Mouse (Mus musculus) forebrain, embryonic 12.5 days (tissue): ENCODE results near the gene Dhx40. TPM values are rescaled to one million over a fixed set of nuclear protein-coding genes. Genes with fewer than 3 reads are reported as not detected.
"Not testable (repeated sequence)": the region's sequence is repeated elsewhere in the genome, so short reads cannot be mapped to it uniquely, and the experiment has no call there.

Experiments used
- ATAC-seq: fragments of 200-750 bp; cut with Nextera tagmentation; 2 replicates; pipeline ENCODE4 v1.8.0; 2017; ENCODE audit warnings: moderate TSS enrichment; ENCODE audit not compliant: low FRiP score
- H3K27ac ChIP-seq: fragments of 300-500 bp; sonication (generic); 2 replicates; pipeline ENCODE4 v1.5.1; 2016; ENCODE audit warnings: mild to moderate bottlenecking
- H3K27me3 ChIP-seq: fragments of 300-500 bp; sonication (generic); 2 replicates; pipeline ENCODE4 v1.6.1; 2016; ENCODE audit warnings: mild to moderate bottlenecking
- H3K36me3 ChIP-seq: fragments of 300-500 bp; sonication (generic); replicated peaks from 2 replicates; pipeline ENCODE4 v1.6.1; 2016; ENCODE audit warnings: mild to moderate bottlenecking
- H3K4me1 ChIP-seq: fragments of 300-500 bp; sonication (generic); 2 replicates; pipeline ENCODE4 v1.6.1; 2016
- H3K4me2 ChIP-seq: fragments of 300-500 bp; sonication (generic); 2 replicates; pipeline ENCODE4 v1.6.1; 2016; ENCODE audit warnings: mild to moderate bottlenecking, moderate library complexity
- H3K4me3 ChIP-seq: fragments of 300-500 bp; sonication (generic); replicated peaks from 2 replicates; pipeline ENCODE4 v1.5.1; 2016; ENCODE audit warnings: mild to moderate bottlenecking
- H3K9ac ChIP-seq: fragments of 300-500 bp; sonication (generic); 2 replicates; pipeline ENCODE4 v1.6.1; 2016; ENCODE audit warnings: mild to moderate bottlenecking
- H3K9me3 ChIP-seq: fragments of 300-500 bp; sonication (generic); 2 replicates; pipeline ENCODE4 v1.6.1; 2016
- WGBS: fragments of 180-500 bp; shearing (Covaris S2); methylation state at CpG from one replicate; pipeline ENCODE4 v1.1.7; 2016; 5-methylcytosine and 5-hydroxymethylcytosine counted together
- polyA plus RNA-seq: library from polyadenylated mRNA; unstranded; fragments of >200 nt; fragmentation: Nextera tagmentation; extraction: Ambion mirVana; gene quantifications from 2 replicates; pipeline ENCODE4 v1.2.1, GENCODE M21; 2016

Gene Dhx40
- polyA plus RNA-seq, 1 experiment from 2014 or later, result 44.0 TPM

GRCm38 (mm10) chr11:86836366-86836765 lies 28.8 kb upstream of the Dhx40 start:
- no peaks in the 10 kb centered on the region for H3K36me3 ChIP-seq
- H3K27me3 ChIP-seq, result no peaks in the 10 kb centered on the region
- no peaks in the 10 kb centered on the region for H3K9me3 ChIP-seq
- no peak; the same call in 1 of the 2 replicates for ATAC-seq
- H3K27ac ChIP-seq, result no peak overlapping the region
- WGBS, result 43% methylated on average over 2 of the region's 2 CpGs
- no peak overlapping the region for H3K9ac ChIP-seq
- no peak overlapping the region for H3K4me2 ChIP-seq
- no peak overlapping the region for H3K4me3 ChIP-seq
- H3K4me1 ChIP-seq, result peaks cover 25% of the 10 kb centered on the region

- Histone ChIP-seq H3K4me3 (no peak overlapping the region), H3K9ac (no peak overlapping the region), H3K4me2 (no peak overlapping the region), H3K9me3 (no peaks in the 10 kb centered on the region), H3K27ac (no peak overlapping the region), H3K36me3 (no peaks in the 10 kb centered on the region), H3K27me3 (no peaks in the 10 kb centered on the region), H3K4me1 (peaks cover 9% of the 10 kb centered on the region)
- no peak for ATAC-seq
- 58% methylated on average over 8 of the region's 8 CpGs for WGBS
Observed at GRCm38 (mm10) chr11:86834628-86835338, 27.2 kb upstream of the Dhx40 start.

DNA sequence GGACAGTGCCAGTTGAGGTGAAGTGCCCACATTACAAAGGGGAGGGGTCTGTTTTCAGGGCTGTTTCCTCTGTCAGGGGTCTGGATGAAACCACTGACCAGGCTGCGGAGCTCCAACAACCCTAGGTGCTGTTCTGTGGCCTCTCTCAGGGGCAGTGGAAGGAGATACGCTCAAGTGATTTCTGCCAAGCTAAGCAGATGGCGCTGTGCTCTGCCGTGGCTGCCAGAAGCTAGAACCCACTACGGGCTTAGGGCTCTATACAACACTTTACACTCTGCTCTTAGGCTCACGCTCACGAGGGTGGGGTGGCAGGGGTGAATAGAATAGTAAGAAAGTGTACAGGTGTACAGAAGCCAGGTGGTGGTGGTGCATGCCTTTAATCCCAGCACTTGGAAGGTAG lies 26.5 kb upstream of the Dhx40 start:
- Histone ChIP-seq H3K36me3 (no peaks in the 10 kb centered on the region), H3K27ac (no peak overlapping the region), H3K4me1 (peaks cover 2% of the 10 kb centered on the region; the same call in 1 of the 2 replicates), H3K9me3 (no peaks in the 10 kb centered on the region), H3K4me3 (no peak overlapping the region), H3K27me3 (no peaks in the 10 kb centered on the region), H3K9ac (no peak overlapping the region), H3K4me2 (no peak overlapping the region)
- no peak for ATAC-seq
- 82% methylated on average over 7 of the region's 7 CpGs for WGBS

DNA sequence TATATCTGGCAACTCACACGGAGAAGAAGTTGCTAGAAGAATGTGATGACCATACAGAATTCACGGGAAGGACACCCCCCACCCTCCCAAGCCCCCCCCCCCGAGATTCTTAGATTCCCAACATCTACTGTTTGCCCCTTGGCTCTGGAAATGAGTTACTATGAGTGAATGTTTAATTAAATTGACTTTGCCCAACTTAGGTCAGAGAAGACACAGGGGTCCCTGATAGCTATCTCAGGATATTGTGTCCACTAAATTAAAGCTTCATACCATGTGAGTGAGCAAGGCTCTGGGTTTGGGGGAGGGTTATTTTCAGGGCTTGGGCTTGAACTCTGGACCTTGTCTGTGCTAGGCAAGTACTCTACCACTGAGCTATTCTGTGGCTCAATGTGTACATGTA lies 25.6 kb upstream of the Dhx40 start:
- Histone ChIP-seq H3K9ac (no peak overlapping the region), H3K27ac (no peak overlapping the region), H3K4me2 (no peak overlapping the region), H3K9me3 (no peaks in the 10 kb centered on the region), H3K4me1 (no peaks in the 10 kb centered on the region), H3K36me3 (no peaks in the 10 kb centered on the region), H3K4me3 (no peak overlapping the region), H3K27me3 (no peaks in the 10 kb centered on the region)
- 80% methylated on average over 3 of the region's 3 CpGs for WGBS
- no peak for ATAC-seq

GRCm38 (mm10) chr11:86828396-86828795 lies 20.9 kb upstream of the Dhx40 start:
- 73% methylated on average over 6 of the region's 6 CpGs for WGBS
- no peaks in the 10 kb centered on the region for H3K27me3 ChIP-seq

DNA sequence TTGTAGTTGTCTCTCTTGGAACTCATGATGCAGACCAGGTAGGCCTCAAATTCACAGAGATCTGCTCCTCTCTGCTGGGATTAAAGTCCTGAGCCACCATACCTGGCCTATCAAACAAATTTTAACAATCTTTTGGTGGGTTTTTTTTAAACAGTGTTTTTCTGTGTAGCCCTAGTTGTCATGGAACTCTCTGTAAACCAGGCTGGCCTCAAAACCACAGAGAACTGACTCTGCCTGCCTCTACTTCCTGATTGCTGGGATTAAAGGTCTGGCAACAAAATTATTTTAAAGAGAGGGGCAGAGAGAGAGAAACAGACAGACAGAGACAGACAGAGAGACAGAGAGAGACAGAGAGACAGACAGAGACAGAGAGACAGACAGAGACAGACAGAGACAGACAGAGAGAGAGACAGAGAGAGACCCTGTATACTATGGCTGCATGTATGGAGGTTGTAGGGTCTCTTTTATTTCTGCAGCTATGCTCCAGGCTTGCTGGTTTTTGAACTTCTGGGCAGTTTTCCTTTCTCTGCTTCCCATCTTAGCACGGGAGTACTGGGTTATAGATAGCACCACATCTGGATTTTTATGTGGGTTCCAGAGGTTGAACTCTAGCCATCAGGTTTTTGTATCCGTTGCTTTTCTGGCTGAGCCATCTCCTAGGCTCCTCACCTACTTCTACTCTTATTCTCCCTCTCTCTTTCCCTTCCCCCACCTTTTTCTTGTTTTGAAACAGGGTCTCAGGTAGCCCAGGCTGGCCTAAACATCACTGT lies 20.1 kb upstream of the Dhx40 start:
- H3K36me3 ChIP-seq, result no peaks in the 10 kb centered on the region
- no peaks in the 10 kb centered on the region for H3K9me3 ChIP-seq
- WGBS, result 93% methylated on average over 2 of the region's 2 CpGs
- H3K27me3 ChIP-seq, result no peaks in the 10 kb centered on the region
- no peak overlapping the region for H3K4me3 ChIP-seq
- H3K4me2 ChIP-seq, result no peak overlapping the region
- no peak for ATAC-seq
- H3K27ac ChIP-seq, result no peak overlapping the region
- no peak overlapping the region for H3K9ac ChIP-seq
- no peaks in the 10 kb centered on the region for H3K4me1 ChIP-seq

More at GRCm38 (mm10) chr11:86828396-86828795, 20.9 kb upstream of the Dhx40 start:
- H3K36me3 ChIP-seq, result no peaks in the 10 kb centered on the region
- no peak overlapping the region for H3K4me3 ChIP-seq
- no peak overlapping the region for H3K4me2 ChIP-seq
- no peaks in the 10 kb centered on the region for H3K4me1 ChIP-seq
- H3K9me3 ChIP-seq, result no peaks in the 10 kb centered on the region
- no peak overlapping the region for H3K27ac ChIP-seq
- no peak for ATAC-seq
- no peak overlapping the region for H3K9ac ChIP-seq

DNA sequence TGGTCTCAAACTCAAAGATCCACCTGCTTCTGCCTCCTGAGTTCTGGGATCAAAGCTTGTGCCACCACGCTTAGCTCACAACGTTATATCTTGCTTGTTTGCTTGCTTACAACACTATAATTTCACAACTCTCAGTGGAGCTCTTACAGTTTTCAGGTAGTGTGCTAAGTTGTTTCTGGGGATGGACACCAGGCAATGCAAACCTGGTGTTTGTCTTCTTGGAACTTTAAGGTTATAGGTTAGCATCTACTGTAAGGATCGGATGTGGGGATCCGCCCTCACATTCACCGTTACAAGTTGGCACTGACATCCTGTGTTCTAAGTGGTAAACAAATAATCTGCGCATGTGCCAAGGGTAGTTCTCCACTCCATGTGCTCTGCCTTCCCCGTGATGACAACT lies 16.9 kb upstream of the Dhx40 start:
- Histone ChIP-seq H3K4me3 (no peak overlapping the region), H3K27ac (no peak overlapping the region), H3K36me3 (no peaks in the 10 kb centered on the region), H3K9me3 (no peaks in the 10 kb centered on the region), H3K4me1 (peaks cover 4% of the 10 kb centered on the region), H3K9ac (no peak overlapping the region), H3K4me2 (no peak overlapping the region), H3K27me3 (no peaks in the 10 kb centered on the region)
- ATAC-seq, result no peak
- WGBS, result 93% methylated on average over 7 of the region's 7 CpGs

DNA sequence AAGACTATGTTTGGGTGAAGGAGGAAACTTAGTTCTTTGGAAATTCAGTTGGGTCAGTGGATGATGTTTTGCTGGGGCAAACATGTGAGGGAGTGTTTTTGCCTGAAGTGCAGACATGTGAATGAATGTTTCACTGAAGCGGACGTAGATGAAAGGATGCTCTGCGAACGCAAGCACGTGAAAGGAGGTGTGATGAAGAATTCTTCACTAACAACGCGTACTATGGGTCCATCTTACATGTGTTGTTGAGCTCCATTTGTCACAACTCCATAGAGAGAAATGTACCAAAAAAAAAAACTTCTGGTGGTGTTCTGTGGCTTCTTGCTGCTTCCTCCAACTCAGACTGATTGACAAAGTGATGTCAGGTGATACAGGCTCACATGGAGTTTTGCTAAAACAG lies 15.0 kb upstream of the Dhx40 start:
- Histone ChIP-seq H3K4me3 (no peak overlapping the region), H3K27me3 (no peaks in the 10 kb centered on the region), H3K9ac (no peak overlapping the region), H3K27ac (no peak overlapping the region), H3K4me1 (peaks cover 19% of the 10 kb centered on the region), H3K4me2 (no peak overlapping the region), H3K36me3 (no peaks in the 10 kb centered on the region), H3K9me3 (no peaks in the 10 kb centered on the region)
- no peak for ATAC-seq
- 84% methylated on average over 7 of the region's 7 CpGs for WGBS

DNA sequence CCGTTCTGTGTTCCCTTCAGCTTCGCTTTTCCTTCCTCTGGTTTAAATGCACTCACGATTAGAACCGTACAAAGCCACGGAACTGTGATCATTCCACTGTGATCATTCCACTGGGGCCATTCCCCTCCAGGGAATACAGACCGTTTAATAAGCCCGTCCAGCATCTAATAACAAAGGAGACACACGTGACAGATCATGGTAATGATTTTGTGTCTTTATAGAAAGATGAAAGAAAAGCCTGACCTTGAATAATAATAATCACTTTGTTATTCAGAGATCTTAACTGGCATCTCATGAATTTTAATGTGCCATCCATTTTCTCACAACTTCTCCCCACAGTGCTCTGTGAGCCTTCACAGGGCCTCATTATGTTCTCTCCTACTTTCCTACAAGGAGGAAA lies 12.0 kb upstream of the Dhx40 start:
- H3K9ac ChIP-seq, result no peak overlapping the region

DNA sequence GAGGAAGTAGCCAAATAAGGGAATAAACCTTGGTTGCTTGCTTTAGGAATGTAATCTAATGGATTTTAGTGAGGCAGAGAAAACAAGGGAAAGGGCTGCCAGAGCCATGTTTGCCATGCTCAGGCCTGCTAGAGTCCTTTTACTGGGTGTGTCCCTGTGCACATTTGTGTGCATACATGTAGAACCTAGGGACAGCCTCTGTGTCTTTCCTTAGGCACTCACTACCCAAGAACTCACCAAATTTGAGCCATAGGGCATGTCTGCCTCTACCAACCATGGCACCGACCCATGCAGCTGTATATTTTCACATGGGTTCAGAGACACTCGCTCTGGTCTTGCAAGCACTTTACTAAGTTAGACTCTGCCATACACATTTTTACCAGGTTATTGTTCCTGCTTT lies 11.4 kb upstream of the Dhx40 start:
- H3K4me2 ChIP-seq, result peak overlapping the region; percentile 30
- H3K9ac ChIP-seq, result no peak overlapping the region
- no peak overlapping the region for H3K4me3 ChIP-seq
- no peaks in the 10 kb centered on the region for H3K27me3 ChIP-seq
- 65% methylated on average over 2 of the region's 2 CpGs for WGBS
- H3K9me3 ChIP-seq, result no peaks in the 10 kb centered on the region
- no peaks in the 10 kb centered on the region for H3K36me3 ChIP-seq
- H3K27ac ChIP-seq, result peak overlapping the region; percentile 85
- peaks cover 19% of the 10 kb centered on the region for H3K4me1 ChIP-seq
- ATAC-seq, result no peak

More for the DNA sequence above, 12.0 kb upstream of the Dhx40 start:
- Histone ChIP-seq H3K4me1 (peaks cover 19% of the 10 kb centered on the region), H3K27ac (peak overlapping the region; percentile 85), H3K27me3 (no peaks in the 10 kb centered on the region), H3K4me2 (peak overlapping the region; percentile 30), H3K9me3 (no peaks in the 10 kb centered on the region), H3K36me3 (no peaks in the 10 kb centered on the region), H3K4me3 (no peak overlapping the region)
- 13% methylated on average over 8 of the region's 8 CpGs for WGBS
- ATAC-seq, result peak; percentile 70

DNA sequence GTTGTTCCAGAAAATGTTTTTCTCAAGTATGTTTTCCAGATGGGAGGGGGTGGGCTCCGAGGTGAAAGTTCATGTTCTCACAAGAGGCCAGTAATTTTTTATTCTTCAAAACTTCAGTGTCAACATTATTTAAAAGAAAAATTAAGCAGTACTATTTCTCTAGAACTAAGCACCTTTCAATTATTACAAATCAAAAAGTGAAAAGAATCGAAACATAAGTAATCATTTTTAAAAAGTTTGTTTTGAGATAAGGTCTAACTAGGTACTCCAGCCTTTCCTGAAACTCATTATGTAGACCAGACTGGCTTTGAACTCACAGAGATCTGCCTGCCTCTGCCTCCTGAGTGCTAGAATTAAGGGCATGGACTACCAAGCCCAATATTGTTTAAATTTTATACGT lies 8.7 kb upstream of the Dhx40 start:
- not testable (repeated sequence) for ATAC-seq, H3K27me3 ChIP-seq, H3K4me3 ChIP-seq, H3K9ac ChIP-seq, H3K36me3 ChIP-seq, H3K9me3 ChIP-seq, H3K4me2 ChIP-seq, H3K27ac ChIP-seq
- 93% methylated on average over 3 of the region's 3 CpGs for WGBS
- H3K4me1 ChIP-seq, result peaks cover 19% of the 10 kb centered on the region

GRCm38 (mm10) chr11:86814481-86814880 lies 6.9 kb upstream of the Dhx40 start:
- ATAC-seq, H3K9ac ChIP-seq: not testable (repeated sequence)
- WGBS, result 8% methylated on average over 2 of the region's 11 CpGs

GRCm38 (mm10) chr11:86813256-86813655 lies 5.7 kb upstream of the Dhx40 start:
- not testable (repeated sequence) for H3K4me1 ChIP-seq, H3K27me3 ChIP-seq, H3K4me2 ChIP-seq, H3K9me3 ChIP-seq, H3K9ac ChIP-seq, ATAC-seq, H3K36me3 ChIP-seq, H3K27ac ChIP-seq, H3K4me3 ChIP-seq
- WGBS, result 83% methylated on average over 5 of the region's 11 CpGs

More at GRCm38 (mm10) chr11:86814481-86814880, 6.9 kb upstream of the Dhx40 start:
- peaks cover 15% of the 10 kb centered on the region for H3K4me1 ChIP-seq
- not testable (repeated sequence) for H3K4me3 ChIP-seq, H3K36me3 ChIP-seq, H3K27me3 ChIP-seq, H3K9me3 ChIP-seq, H3K27ac ChIP-seq, H3K4me2 ChIP-seq
